Mouse (Mus musculus): ENCODE results near the gene Inpp5d. TPM values are rescaled to one million over a fixed set of nuclear protein-coding genes. Genes with fewer than 3 reads are reported as not detected.
A peak's percentile ranks its signal among the peaks of the same experiment; 100 is the strongest.

Inpp5d gene
- total RNA-seq, 2 experiments from 2014 or later: 21.0 to 21.3 TPM

GRCm38 (mm10) chr1:87699890-87700448, 79.9 kb downstream of the Inpp5d start:
- no peak for DNase-seq (ENCODE audit: low spot score in 2 of 2)

GRCm38 (mm10) chr1:87704230-87704629, 84.1 kb downstream of the Inpp5d start:
- no peak for DNase-seq (ENCODE audit: low spot score in 2 of 2)

DNA sequence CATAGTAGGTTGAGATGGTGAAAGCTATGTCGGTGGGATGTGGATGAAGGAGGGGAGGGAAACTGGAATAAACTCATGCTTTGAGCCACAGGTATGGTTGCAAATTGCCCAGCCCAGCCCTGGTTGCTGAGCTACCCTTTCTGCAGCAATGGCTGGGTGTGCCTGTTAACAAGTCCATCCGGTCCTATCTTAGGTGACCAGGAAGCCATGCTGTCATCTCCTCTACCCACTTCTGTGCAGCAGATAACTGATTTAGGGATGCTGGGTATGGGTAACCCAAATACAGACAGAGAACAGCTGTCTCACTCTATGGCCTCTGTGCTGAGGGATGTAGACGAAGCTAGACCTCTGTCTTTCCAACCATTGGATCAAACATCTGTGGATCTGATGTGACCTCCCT, 86.2 kb downstream of the Inpp5d start:
- DNase-seq (ENCODE audit: low spot score in 2 of 2): no peak

- peak; percentile 45 to 63 for DNase-seq (ENCODE audit: low spot score in 2 of 2)
Measured at GRCm38 (mm10) chr1:87709020-87709419, 88.9 kb downstream of the Inpp5d start.

GRCm38 (mm10) chr1:87709661-87710270, 89.7 kb downstream of the Inpp5d start:
- DNase-seq (ENCODE audit: low spot score in 2 of 2): no peak

- DNase-seq (ENCODE audit: low spot score in 2 of 2): no peak
Measured at GRCm38 (mm10) chr1:87711938-87712613, 92.0 kb downstream of the Inpp5d start.

GRCm38 (mm10) chr1:87712614-87712971, 92.5 kb downstream of the Inpp5d start:
- no peak for DNase-seq (ENCODE audit: low spot score in 2 of 2)

DNA sequence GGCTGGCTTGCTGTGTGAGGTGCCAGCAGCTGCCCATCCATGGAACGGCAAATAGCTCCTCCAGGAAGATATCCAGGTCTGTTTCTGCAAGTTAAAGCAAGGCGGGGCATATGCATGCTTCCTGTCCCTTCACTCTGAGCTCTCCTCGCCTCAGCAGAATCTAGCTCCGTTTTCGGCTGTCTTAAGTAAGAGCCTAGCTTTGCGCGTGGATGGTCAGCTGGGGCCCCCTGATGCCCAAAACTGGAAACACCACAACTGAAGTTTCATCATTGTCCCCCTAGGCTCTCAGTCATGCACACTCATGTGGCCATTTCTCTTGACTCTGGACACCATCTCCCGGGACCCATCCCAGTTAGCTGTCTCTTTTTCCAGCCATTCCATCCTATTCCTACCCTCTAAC, 101.3 kb downstream of the Inpp5d start:
- DNase-seq (ENCODE audit: low spot score in 2 of 2): peak in 1 of 2 experiments; percentile 50

DNA sequence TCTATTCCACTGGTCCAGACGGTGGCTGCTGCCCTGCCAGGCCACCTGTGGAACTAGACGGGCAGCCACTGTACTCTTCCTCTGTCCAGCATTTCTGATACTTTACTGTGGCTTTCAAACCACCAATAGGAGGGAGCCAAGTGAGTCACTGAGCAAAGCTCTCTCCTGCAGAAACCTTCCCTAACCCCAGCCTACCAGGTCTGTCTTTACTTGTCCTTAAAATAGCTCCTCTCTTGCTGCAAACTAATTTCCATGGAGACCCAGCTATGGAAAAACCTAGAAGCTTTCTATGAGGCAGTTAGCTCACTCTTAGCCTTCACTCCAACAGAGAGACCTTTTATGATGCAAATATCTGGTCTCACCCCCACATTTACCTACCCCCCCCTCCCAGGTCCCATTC, 102.0 kb downstream of the Inpp5d start:
- DNase-seq (ENCODE audit: low spot score in 2 of 2): no peak

GRCm38 (mm10) chr1:87723351-87723750, 103.2 kb downstream of the Inpp5d start:
- no peak for DNase-seq (ENCODE audit: low spot score in 2 of 2)

GRCm38 (mm10) chr1:87729070-87729469, 109.0 kb downstream of the Inpp5d start:
- no peak for DNase-seq (ENCODE audit: low spot score in 2 of 2)

GRCm38 (mm10) chr1:87729850-87730249, 109.7 kb downstream of the Inpp5d start:
- peak in 1 of 2 experiments; percentile 22 for DNase-seq (ENCODE audit: low spot score in 2 of 2)

- DNase-seq (ENCODE audit: low spot score in 2 of 2): no peak
Measured at GRCm38 (mm10) chr1:87730271-87730670, 110.2 kb downstream of the Inpp5d start.

GRCm38 (mm10) chr1:87733212-87733611, 113.1 kb downstream of the Inpp5d start:
- peak; percentile 43 to 68 for DNase-seq (ENCODE audit: low spot score in 2 of 2)

DNA sequence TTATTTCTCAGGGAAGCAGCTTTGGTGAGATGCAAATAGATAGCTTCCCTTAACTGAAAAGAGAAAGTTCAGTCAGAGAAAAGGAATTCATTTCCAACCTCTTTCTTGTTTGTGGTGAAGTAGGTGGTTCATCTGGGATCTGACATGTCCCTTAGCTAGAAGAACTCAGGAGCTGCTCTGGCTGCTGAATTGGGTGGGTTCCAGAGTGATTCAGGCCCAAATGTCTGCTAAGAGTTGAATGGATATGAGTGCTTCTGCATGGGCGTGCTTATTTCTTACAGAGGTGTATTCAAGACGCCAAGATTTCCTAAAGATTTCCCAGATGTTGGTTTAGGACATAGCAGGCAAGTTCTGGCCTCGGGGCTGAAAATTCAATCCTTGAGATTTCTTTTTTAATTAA, 114.0 kb downstream of the Inpp5d start:
- no peak for DNase-seq (ENCODE audit: low spot score in 2 of 2)

- DNase-seq (ENCODE audit: low spot score in 2 of 2): no peak
Measured at GRCm38 (mm10) chr1:87740584-87741290, 120.6 kb downstream of the Inpp5d start.

DNA sequence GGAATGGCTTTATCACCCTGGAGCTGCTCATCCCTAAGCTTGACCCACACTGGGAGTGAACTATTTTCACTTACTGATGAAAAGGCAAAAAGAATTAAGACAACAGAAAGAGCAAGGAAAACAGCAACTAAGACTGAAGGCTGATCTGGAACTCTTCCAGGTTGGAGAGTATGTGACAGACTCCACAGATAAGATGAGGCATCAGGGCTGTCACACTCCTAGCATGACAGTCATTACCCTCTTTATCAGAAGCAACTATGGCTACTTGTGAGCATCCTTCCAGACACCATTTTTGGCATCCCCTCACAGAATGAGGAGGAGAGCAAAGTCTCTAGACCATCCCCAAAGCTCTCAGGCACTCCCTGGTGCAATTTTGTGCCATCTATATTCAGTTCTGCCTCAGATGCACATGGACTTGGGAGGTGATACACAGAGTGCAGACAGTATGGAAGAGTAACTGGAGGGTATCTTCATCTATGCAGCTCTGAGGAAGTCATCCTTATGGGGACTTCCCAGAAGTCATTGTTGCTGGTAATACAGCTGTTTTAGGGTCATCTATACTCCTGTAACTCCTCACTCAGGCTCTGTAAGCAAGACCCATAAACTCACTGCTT, 129.4 kb downstream of the Inpp5d start:
- DNase-seq (ENCODE audit: low spot score in 2 of 2): no peak

GRCm38 (mm10) chr1:87755641-87756470, 135.7 kb downstream of the Inpp5d start, which contains the start of gene Atg16l1:
Gene Atg16l1, plus strand, starts transcription at chr1:87755870.
- DNase-seq (ENCODE audit: low spot score in 2 of 2): peak; percentile 93 to 97

DNA sequence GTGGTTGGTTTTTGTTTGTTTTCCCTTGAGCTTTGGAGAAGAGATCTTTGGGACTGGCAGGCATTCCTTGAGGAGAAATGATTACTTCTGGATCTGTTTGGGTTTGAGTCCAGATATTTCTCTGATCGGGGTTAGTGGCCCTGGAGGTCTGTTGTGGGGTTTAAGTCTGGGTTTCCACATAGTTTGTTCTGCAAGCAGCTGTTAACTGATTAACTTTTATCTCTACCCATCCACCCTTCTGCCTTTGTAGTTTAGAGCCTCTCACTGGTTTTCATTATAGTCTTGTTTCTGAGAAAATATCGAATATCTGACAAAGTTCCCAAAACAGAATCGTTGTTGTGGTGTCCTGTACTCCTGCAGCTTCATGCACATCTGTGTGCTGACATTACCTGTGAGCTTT, 143.7 kb downstream of the Inpp5d start:
- no peak for DNase-seq (ENCODE audit: low spot score in 2 of 2)

- no peak for DNase-seq (ENCODE audit: low spot score in 2 of 2)
Measured at GRCm38 (mm10) chr1:87765741-87766140, 145.6 kb downstream of the Inpp5d start.

DNA sequence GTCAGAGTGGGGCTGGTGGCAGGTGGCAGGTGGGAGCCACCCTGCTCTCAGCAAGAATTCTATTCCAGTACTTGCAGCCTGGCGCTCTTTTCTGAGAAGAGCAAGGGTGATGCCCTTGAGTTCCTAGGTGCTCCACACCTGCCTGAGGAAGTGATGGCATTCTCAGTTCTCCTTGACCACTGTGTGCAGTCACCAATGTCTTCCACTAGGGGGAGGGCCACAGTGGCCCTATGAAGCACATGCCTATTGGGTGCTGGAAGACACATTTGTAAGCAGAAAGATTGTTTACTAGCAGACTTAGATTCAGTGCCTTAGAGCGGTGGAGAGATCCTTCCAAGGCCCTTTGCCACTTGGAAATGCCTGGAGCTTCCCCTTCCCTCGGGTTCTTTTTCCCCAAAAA, 146.1 kb downstream of the Inpp5d start:
- DNase-seq (ENCODE audit: low spot score in 2 of 2): no peak
